Mouse (Mus musculus): ENCODE data around the gene Dmwd. TPM values are rescaled to one million over a fixed set of nuclear protein-coding genes. Genes with fewer than 3 reads are reported as not detected.
A peak's percentile ranks its signal among the peaks of the same experiment; 100 is the strongest.

Dmwd gene
- polyA plus RNA-seq, 1 experiment from 2014 or later = 20.2 TPM

DNA sequence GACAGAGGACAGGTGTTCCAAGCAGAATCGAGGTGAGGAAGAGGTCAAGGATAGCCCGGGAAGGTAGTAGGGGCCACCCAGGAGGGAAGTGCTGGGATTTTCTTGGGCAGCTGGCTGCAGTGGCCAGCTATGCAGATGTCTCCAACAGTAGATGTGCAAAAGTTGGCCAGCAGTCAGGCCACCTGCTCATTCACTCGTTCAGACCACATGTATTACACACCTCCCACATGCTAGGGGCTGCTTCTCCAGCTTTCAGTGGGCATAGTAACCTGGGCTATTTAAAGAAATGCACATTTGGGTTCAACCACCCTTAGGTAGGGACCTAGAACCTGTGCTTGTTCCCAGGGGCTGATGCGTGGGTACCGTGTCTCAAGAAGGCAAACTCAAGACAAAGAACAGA, 51.7 kb downstream of the Dmwd start:
- Histone ChIP-seq H3K9me3 (ENCODE audit: control insufficient read depth, low read length) (no peaks in the 10 kb centered on the region), H3K4me2 (replicated peaks; ENCODE audit: low read depth, low read length) (no peak overlapping the region), H3K4me1 (replicated peaks; ENCODE audit: control insufficient read depth, insufficient read depth, low read length) (0 out of 2 replicates have a peak, but pooled peaks cover 5% of the 10 kb centered on the region), H3K4me3 (ENCODE audit: low read depth, low read length) (no peak overlapping the region), H3K27me3 (ENCODE audit: control insufficient read depth, insufficient read depth, low read length) (no peaks in the 10 kb centered on the region), H3K27ac (ENCODE audit: low read depth, low read length) (no peak overlapping the region), H3K36me3 (ENCODE audit: control insufficient read depth, insufficient read depth, low read length) (no peaks in the 10 kb centered on the region), H3K9ac (ENCODE audit: low read depth, low read length) (no peak overlapping the region)
- WGBS = 91% methylated on average over 5 of the region's 5 CpGs
- no peak for DNase-seq (ENCODE audit: low spot score)
- ATAC-seq (ENCODE audit: low FRiP score) = no peak

GRCm38 (mm10) chr7:19129396-19129795, 53.4 kb downstream of the Dmwd start:
- Histone ChIP-seq H3K9ac (ENCODE audit: low read depth, low read length) (no peak overlapping the region), H3K27ac (ENCODE audit: low read depth, low read length) (no peak overlapping the region), H3K36me3 (ENCODE audit: control insufficient read depth, insufficient read depth, low read length) (no peaks in the 10 kb centered on the region), H3K9me3 (ENCODE audit: control insufficient read depth, low read length) (no peaks in the 10 kb centered on the region), H3K4me1 (replicated peaks; ENCODE audit: control insufficient read depth, insufficient read depth, low read length) (0 out of 2 replicates have a peak, but pooled peaks cover 5% of the 10 kb centered on the region), H3K4me3 (ENCODE audit: low read depth, low read length) (no peak overlapping the region), H3K4me2 (replicated peaks; ENCODE audit: low read depth, low read length) (no peak overlapping the region), H3K27me3 (ENCODE audit: control insufficient read depth, insufficient read depth, low read length) (no peaks in the 10 kb centered on the region)
- DNase-seq (ENCODE audit: low spot score) = no peak
- WGBS = 95% methylated on average over 5 of the region's 5 CpGs
- ATAC-seq (ENCODE audit: low FRiP score) = no peak

- H3K9ac ChIP-seq (ENCODE audit: low read depth, low read length) = 0 out of 2 replicates have a peak overlapping the region, but pooled peaks have one; percentile 37
- no peaks in the 10 kb centered on the region for H3K27me3 ChIP-seq (ENCODE audit: control insufficient read depth, insufficient read depth, low read length)
- no peaks in the 10 kb centered on the region for H3K9me3 ChIP-seq (ENCODE audit: control insufficient read depth, low read length)
- H3K36me3 ChIP-seq (ENCODE audit: control insufficient read depth, insufficient read depth, low read length) = no peaks in the 10 kb centered on the region
- H3K4me2 ChIP-seq (replicated peaks; ENCODE audit: low read depth, low read length) = peak overlapping the region; percentile 63
- 0 out of 2 replicates have a peak, but pooled peaks cover 5% of the 10 kb centered on the region for H3K4me1 ChIP-seq (replicated peaks; ENCODE audit: control insufficient read depth, insufficient read depth, low read length)
- H3K4me3 ChIP-seq (ENCODE audit: low read depth, low read length) = 0 out of 2 replicates have a peak overlapping the region, but pooled peaks have one; percentile 38
- WGBS = 36% methylated on average over 4 of the region's 4 CpGs
- DNase-seq (ENCODE audit: low spot score) = peak; percentile 33
- ATAC-seq (ENCODE audit: low FRiP score) = no peak
- H3K27ac ChIP-seq (ENCODE audit: low read depth, low read length) = peak overlapping the region; percentile 81
Measured at GRCm38 (mm10) chr7:19130657-19131056, 54.6 kb downstream of the Dmwd start.

GRCm38 (mm10) chr7:19131324-19131848, 55.4 kb downstream of the Dmwd start:
- Histone ChIP-seq H3K27me3 (ENCODE audit: control insufficient read depth, insufficient read depth, low read length) (no peaks in the 10 kb centered on the region), H3K36me3 (ENCODE audit: control insufficient read depth, insufficient read depth, low read length) (no peaks in the 10 kb centered on the region), H3K27ac (ENCODE audit: low read depth, low read length) (peak overlapping the region; percentile 81), H3K4me1 (replicated peaks; ENCODE audit: control insufficient read depth, insufficient read depth, low read length) (0 out of 2 replicates have a peak, but pooled peaks cover 5% of the 10 kb centered on the region), H3K4me3 (ENCODE audit: low read depth, low read length) (peak overlapping the region; percentile 38), H3K4me2 (replicated peaks; ENCODE audit: low read depth, low read length) (peak overlapping the region; percentile 63), H3K9me3 (ENCODE audit: control insufficient read depth, low read length) (no peaks in the 10 kb centered on the region), H3K9ac (ENCODE audit: low read depth, low read length) (peak overlapping the region; percentile 42; the same call in 1 of the 2 replicates)
- WGBS = 1% methylated on average over 39 of the region's 39 CpGs
- DNase-seq (ENCODE audit: low spot score) = peak; percentile 97
- ATAC-seq (ENCODE audit: low FRiP score) = peak; percentile 99

Other genes starting within 250 kb of the Dmwd start
- 0.13 and 0.48 TPM in 2 replicates for gene Mill2, start 236.3 kb upstream of the Dmwd start, polyA plus RNA-seq (2014; fragmentation: Nextera tagmentation; extraction: Ambion mirVana)
- 2.8 and 2.9 TPM in 2 replicates for gene Pglyrp1, start 204.9 kb upstream of the Dmwd start, polyA plus RNA-seq (2014; fragmentation: Nextera tagmentation; extraction: Ambion mirVana)
- 22.9 and 27.3 TPM in 2 replicates for gene Ccdc61, start 165.8 kb upstream of the Dmwd start, polyA plus RNA-seq (2014; fragmentation: Nextera tagmentation; extraction: Ambion mirVana)
- gene Nova2, start 150.3 kb upstream of the Dmwd start, polyA plus RNA-seq (2014; fragmentation: Nextera tagmentation; extraction: Ambion mirVana) = 12.7 and 18.0 TPM in 2 replicates
- 0.46 TPM in 1 of 2 replicates, not detected in the other for gene Nanos2, start 88.8 kb upstream of the Dmwd start, polyA plus RNA-seq (2014; fragmentation: Nextera tagmentation; extraction: Ambion mirVana)
- 4.6 TPM in 2 replicates for gene Mypop, start 85.0 kb upstream of the Dmwd start, polyA plus RNA-seq (2014; fragmentation: Nextera tagmentation; extraction: Ambion mirVana)
- 25.2 and 26.0 TPM in 2 replicates for gene Irf2bp1, start 72.2 kb upstream of the Dmwd start, polyA plus RNA-seq (2014; fragmentation: Nextera tagmentation; extraction: Ambion mirVana)
- not detected in 2 replicates for gene Foxa3, start 52.7 kb upstream of the Dmwd start, polyA plus RNA-seq (2014; fragmentation: Nextera tagmentation; extraction: Ambion mirVana)
- 29.4 and 30.5 TPM in 2 replicates for gene Sympk, start 51.9 kb upstream of the Dmwd start, polyA plus RNA-seq (2014; fragmentation: Nextera tagmentation; extraction: Ambion mirVana)
- gene Rsph6a, start 21.5 kb upstream of the Dmwd start, polyA plus RNA-seq (2014; fragmentation: Nextera tagmentation; extraction: Ambion mirVana) = not detected in 2 replicates
- 10.3 and 12.2 TPM in 2 replicates for gene Dmpk, start 7.6 kb downstream of the Dmwd start, polyA plus RNA-seq (2014; fragmentation: Nextera tagmentation; extraction: Ambion mirVana)
- gene Six5, start 18.4 kb downstream of the Dmwd start, polyA plus RNA-seq (2014; fragmentation: Nextera tagmentation; extraction: Ambion mirVana) = 6.2 and 7.2 TPM in 2 replicates
- gene Gm4969, start 42.1 kb downstream of the Dmwd start, polyA plus RNA-seq (2014; fragmentation: Nextera tagmentation; extraction: Ambion mirVana) = 1.0 and 1.4 TPM in 2 replicates
- 8.7 and 8.8 TPM in 2 replicates for gene Fbxo46, start 43.6 kb downstream of the Dmwd start, polyA plus RNA-seq (2014; fragmentation: Nextera tagmentation; extraction: Ambion mirVana)
- 11.7 and 12.0 TPM in 2 replicates for gene Qpctl, start 73.1 kb downstream of the Dmwd start, polyA plus RNA-seq (2014; fragmentation: Nextera tagmentation; extraction: Ambion mirVana)
- 143 and 149 TPM in 2 replicates for gene Snrpd2, start 73.5 kb downstream of the Dmwd start, polyA plus RNA-seq (2014; fragmentation: Nextera tagmentation; extraction: Ambion mirVana)
- gene Gipr, start 89.9 kb downstream of the Dmwd start, polyA plus RNA-seq (2014; fragmentation: Nextera tagmentation; extraction: Ambion mirVana) = 0.89 and 1.7 TPM in 2 replicates
- 1.4 and 2.0 TPM in 2 replicates for gene Eml2, start 100.2 kb downstream of the Dmwd start, polyA plus RNA-seq (2014; fragmentation: Nextera tagmentation; extraction: Ambion mirVana)
- gene Gpr4, start 136.3 kb downstream of the Dmwd start, polyA plus RNA-seq (2014; fragmentation: Nextera tagmentation; extraction: Ambion mirVana) = 1.6 and 2.6 TPM in 2 replicates
- gene Opa3, start 152.1 kb downstream of the Dmwd start, polyA plus RNA-seq (2014; fragmentation: Nextera tagmentation; extraction: Ambion mirVana) = 42.2 and 42.4 TPM in 2 replicates
- gene Vasp, start 195.6 kb downstream of the Dmwd start, polyA plus RNA-seq (2014; fragmentation: Nextera tagmentation; extraction: Ambion mirVana) = 29.2 and 50.2 TPM in 2 replicates
- gene Ppm1n, start 203.8 kb downstream of the Dmwd start, polyA plus RNA-seq (2014; fragmentation: Nextera tagmentation; extraction: Ambion mirVana) = 0.18 TPM in 1 of 2 replicates, not detected in the other
- 49.6 and 52.1 TPM in 2 replicates for gene Rtn2, start 206.4 kb downstream of the Dmwd start, polyA plus RNA-seq (2014; fragmentation: Nextera tagmentation; extraction: Ambion mirVana)
- gene Fosb, start 233.8 kb downstream of the Dmwd start, polyA plus RNA-seq (2014; fragmentation: Nextera tagmentation; extraction: Ambion mirVana) = not detected in 2 replicates